Mouse (Mus musculus) CD4-positive, CD25-positive, alpha-beta regulatory T cell, adult 4 months (primary cell): ENCODE results near the gene Lrmda. TPM values are rescaled to one million over a fixed set of nuclear protein-coding genes. Genes with fewer than 3 reads are reported as not detected.

Source experiments
- ATAC-seq: one replicate; pipeline ENCODE4 v1.8.0; 2017
- polyA plus RNA-seq, 2 experiments: library from polyadenylated mRNA; unstranded; fragments of 100-300 nt; shearing (Covaris generic); gene quantifications; one replicate each; pipeline ENCODE4 v1.2.1; 2017

Gene Lrmda
- polyA plus RNA-seq, 2 experiments from 2014 or later, result not detected

DNA sequence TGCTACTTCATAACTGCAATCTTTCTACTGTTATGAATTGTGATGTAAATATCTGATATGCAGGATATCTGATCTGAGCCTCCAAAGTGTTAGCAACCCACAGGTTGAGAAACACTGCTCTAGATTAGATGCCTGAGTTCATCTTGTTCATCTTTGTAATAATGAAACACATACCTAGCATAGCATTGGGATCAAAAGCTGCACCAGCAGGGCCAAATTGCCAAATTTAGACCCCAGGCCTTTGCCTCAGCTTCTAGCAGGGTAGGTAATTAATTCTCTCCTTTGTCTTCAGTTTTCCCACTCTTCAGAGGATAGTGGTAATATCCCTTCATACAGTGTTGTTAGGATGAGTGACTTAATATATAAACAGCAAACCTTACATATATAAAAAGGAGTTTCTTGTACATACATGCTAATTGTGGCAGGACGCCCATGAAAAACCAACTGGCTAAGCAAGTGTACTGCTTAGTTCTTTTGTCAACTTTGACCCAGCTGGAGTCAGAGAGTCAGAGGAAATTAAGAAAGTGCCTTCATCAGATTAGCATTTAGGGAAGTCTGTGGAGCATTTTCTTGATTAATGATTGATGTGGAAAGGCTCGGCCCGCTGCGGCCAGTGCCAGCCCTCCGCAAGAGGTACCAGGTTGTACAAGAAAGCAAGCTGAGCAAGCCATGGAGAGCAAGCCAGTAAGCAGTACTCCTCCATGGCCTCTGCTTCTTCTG, 315.7 kb downstream of the Lrmda start:
- no peak for ATAC-seq

DNA sequence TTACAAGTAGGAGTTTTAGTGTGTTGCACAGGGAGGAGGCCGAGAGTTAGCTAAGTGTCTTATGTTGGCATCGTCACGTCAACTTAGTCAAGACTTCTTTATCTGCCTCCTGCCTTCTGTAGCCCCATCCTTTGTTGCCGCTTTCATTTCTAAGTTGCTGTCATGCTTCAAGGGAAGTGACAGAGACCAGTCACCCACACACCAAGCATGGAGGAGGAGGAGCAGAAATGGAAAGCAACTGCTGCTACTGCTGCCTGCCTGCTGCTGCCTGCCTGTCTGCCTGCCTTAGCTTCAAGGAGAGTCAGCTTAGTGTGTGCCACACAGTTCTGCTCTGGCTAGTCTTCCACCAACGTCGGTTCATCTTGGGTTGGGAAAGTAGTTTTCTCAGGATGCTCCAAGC, 319.7 kb downstream of the Lrmda start:
- no peak for ATAC-seq

DNA sequence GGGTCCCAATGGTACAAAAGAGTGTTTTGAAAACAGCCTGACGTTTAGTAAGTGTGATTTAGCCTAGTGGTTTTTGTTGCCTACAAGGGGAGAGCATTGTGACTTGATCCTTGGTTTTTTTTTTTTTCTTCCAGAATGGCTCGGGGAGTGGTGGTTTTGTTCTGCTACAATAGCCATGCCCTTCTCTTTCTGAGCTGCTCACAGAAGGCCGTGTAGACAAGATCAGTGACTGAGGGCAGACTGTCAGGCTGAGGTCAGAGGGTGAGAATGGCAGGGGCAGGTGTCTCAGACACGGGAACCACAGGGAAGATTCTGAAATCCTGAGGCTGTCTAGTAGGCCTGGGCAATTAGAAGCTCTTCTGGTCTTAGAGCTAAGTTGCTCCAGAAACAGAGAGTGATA, 323.8 kb downstream of the Lrmda start:
- no peak for ATAC-seq

DNA sequence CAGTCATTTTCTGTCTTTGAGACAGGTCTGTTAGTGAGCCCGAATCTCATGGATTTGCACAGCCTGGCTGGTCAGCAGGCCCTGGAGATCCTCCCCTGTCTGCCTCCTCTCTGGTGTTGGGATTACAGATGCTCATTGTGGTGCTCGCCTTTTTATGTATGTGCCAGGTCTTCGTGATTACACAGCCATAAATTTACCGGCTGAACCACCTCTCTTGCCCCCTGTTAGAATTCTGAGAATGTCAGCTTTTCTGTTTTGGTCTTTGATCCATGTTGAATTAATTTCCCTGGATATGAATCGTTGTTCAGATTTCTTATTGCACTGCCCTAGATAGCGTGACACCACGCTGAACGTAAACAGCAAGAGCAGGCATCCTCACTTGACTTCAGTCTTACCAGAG, 325.7 kb downstream of the Lrmda start:
- ATAC-seq, result no peak

DNA sequence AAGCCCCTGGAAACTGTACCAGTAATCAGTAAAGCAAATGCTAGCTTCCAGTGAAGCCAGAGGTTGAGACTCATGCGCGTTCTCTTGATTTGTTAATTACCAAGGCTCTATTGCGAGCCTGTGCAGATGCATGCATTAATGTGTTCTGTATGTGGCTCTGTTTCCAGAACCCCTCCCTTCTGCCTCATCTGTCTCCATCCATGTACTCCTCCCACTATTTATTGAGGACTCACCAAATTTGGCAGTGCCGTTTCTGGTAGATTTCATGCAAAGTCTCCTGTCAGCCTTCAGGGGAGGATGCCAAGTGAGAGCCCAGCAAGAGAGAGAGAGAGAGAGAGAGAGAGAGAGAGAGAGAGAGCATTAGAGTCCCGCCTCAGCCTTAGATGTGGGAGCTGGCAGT, 334.1 kb downstream of the Lrmda start:
- no peak for ATAC-seq

DNA sequence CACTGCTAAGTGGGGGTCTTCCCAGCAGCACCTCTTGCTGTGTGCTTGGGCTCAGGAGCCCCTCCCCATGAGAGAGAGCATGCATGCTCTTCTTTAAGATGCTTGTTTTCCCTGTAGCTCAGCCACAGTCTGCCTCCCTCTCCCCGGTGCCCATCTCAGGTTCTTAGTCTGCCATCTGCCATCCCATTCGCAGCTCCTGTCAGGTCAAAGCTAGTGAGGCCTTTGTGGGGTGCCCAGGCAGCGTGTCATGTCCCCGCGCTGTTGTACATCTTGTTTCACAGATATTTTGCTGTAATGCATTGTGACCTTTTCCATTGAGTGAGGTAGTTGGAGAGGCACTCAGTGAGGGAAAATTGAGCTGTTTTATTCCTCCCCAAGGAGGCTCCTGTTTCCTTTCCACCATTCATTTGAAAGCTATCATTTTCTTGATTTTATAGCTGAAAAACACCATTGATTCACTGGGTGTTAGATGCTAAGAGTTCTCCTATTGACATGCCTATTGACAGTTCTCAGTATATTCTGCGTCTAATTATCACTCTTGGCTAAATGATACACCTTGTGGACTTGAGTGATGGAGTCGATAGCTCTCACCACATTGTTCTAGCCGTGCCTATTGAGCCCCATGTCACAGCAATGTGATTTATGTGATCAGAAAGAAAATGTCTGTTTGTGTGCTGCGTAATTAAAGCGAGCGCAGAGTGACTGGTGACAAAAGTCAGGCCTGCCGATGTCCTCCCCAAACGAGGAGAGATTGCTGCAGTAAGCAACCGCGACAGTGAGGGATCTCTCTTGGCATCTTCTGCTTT, 335.5 kb downstream of the Lrmda start:
- ATAC-seq, result no peak

DNA sequence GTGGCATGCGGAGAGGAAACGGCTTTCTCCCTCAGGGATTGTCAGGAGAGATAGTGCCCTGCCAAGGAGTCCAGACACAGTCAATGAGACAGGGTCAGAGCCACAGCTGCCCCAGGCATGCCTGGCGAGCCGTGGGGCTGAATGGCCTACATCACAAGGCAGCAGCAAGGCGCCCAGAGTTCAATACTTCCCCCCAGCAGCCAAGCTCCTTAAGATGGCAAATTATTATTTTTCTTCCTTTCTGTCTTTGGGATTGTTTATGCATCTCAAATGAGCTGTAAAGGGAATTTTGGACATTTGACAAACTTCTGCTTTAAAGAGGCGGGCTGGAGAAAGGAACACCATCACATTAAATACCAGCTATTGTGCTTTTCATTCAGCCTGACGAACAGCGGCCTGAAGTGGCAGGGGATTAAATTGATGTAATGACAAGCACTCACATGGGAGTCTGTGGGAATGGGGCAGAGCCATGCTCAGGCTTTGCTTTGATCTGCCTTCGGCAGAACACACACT, 338.5 kb downstream of the Lrmda start:
- ATAC-seq, result no peak

DNA sequence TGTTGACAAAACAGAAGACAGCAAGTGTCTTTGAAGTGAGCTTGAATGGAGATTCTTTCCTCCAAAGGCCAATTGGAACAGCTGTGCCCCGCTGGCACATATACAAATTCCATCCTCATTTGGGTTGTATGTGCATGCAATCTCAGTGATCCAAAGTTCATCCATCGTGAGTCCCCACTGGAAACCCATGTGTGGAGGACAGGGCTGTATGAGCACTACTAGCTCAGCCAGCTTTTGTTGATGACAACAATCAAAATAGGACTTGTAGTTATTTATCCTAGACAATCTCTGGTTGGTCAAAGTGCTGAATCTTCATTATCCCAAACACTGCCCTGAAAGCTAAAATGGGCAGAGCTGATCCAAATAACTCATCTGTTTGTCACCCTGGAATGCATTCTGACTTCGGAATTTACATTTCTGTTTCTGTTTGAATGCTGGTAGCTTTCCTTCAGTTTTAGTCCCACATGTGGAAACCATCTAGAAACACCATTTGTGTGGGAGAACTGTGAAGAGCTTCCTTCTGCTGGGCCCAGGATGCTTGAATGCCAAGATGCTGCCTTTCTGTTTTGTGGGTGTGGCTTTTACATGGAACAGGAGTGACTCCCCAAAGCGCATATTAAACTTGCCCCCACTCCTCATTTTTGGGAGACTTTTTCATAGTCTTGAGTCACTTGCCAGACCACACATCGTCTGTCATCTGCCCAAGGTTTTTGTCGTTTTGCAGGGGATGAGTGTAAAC, 344.7 kb downstream of the Lrmda start:
- no peak for ATAC-seq

DNA sequence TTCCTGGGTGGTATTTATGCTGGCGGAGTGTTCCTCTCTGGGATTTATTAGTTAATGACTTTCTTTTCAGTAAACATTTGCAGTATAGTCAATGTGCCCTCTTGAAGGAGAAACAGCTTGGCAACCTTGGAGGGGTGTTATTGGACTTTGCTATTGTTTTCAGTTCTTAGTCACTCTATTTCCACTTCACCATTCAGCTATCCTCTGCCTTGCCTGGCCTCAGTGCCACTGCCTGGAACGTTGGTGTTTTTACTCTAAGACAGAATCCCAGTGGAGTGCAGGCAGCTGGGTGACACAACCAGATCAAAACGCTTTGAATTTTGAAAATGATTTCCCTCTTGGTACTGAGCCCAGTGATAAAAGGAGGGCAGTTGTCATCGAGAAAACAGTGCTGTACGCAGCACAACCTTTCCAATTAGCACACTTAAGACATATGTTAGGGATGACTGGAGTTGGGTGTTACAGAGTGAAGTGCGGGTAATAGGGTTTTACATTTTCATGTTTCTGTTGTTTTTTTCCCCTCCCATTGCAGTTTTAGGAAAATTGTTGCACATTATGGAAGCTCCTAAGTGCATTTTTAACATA, 345.4 kb downstream of the Lrmda start:
- no peak for ATAC-seq

DNA sequence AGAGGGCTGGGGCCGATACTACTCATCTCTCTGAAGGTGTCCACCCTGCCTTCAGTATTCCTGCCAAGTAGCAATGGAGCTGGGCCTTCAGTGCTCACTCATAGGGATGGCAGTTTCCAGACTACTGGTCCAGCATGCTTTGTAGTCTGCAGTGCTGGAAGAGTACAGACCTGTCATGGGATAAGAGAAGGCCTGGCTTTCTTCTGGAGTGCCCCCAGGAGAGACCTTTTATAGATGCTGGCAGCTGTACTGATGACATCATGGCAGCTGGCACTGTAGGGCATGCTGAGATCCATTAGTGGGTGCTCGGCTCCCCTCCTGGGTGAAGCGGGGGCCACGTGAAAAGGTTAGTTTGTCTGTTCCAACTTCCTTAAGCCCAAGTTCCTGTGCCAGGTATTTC, 348.1 kb downstream of the Lrmda start:
- no peak for ATAC-seq

DNA sequence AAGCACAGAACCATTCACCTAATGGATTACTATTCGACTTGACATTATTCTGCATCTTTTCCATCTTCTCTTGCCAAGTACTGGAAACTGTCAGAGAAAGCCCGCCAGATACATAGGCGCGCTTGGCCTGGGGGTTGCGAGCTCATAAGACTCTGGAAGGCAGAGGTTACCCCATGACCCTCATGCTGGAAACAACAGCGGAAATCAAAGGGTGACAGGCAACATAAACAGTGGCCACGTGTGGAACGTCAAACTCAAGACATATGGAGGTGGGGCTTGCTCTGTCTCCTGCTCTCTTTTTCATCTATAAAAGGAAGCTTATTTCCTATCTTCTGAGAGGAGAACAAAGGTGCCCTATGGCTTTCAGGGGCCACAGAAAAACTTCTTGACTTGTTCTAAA, 351.6 kb downstream of the Lrmda start:
- ATAC-seq, result no peak

DNA sequence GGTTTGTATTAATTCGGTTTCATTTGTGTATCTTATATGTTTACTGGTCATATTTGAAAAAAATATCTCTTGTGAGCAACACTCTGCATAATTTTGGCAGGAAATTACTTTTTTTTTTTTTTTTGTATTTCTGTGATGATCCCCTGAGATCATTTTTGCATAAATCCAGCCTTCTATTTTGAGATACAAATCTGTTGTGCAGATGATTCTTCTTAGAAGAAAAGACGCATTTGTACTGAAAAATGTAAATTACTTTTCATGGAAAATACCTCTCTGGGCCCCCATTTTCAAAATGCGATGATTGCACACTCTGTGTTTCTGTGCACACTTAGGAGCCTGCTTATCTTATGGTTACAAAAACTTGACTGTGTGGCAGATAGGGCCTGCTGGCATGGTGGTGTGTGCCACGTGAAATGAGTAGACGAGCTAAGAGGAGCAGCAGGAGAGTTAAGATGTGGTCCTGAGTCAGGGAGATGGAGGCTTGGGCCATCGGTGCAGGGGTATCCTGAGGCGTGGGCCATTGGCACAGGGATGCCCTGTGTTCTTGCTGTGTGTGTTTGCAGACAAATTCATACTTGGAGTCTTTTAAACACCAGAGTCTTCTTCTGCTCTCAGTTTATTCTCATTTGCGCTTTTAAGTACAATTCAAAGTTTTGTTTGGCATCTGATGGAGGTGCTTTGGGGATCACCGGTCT, 353.3 kb downstream of the Lrmda start:
- ATAC-seq, result no peak

DNA sequence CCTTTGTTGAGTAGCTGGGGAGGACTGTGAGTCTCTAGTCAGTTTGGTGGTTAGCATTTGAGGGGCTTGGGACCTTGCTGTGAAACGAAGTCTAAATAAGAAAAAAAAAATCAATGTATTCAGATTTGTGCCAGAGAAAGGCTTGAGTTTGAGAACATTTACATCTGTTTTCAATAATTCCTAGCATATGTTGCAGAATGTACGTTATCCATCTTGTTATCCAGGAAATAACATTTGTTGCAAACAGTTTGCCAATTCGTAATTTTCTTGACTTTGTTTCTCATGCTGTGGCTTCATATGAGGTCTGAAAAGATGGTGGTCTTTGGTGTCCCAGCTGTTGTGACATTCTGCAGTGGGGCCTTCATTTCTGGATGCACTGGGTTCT, 353.8 kb downstream of the Lrmda start:
- ATAC-seq, result no peak

DNA sequence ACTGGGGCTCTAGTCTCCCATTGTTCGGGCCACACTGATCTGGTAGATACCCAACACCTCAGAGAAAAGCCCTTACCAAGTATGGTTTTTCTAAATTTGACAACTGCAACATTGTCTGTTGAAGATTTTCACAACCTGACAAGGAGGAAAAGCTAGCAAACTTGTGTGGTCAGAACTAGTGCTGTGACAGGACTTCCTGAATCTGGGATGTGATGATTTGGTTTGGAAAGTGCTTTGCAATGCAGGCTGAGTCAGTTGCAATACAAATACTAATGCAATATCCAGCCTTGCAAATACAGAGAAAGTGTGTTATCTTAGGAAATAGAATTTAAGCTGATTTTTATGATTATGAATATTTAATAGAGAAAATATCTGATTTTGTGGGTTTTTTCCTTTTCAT, 357.6 kb downstream of the Lrmda start:
- no peak for ATAC-seq

DNA sequence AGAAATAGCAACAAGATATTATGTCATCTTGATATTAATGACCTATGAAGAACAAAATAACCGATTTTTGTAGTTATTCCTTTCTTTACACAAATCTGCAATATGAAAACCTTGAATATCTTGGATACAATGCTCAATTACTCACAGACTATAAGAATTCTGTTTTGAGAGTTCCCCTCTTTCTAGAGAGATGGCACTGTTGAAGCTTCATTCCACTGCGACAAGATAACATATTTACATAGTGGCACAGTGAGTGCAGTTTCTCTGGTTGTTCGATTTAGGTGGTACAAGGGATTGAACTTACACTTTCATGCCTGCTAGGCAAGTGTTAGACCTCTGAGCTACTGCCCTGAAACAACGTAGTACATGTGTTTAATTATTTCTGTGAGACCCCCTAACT, 362.6 kb downstream of the Lrmda start:
- no peak for ATAC-seq

DNA sequence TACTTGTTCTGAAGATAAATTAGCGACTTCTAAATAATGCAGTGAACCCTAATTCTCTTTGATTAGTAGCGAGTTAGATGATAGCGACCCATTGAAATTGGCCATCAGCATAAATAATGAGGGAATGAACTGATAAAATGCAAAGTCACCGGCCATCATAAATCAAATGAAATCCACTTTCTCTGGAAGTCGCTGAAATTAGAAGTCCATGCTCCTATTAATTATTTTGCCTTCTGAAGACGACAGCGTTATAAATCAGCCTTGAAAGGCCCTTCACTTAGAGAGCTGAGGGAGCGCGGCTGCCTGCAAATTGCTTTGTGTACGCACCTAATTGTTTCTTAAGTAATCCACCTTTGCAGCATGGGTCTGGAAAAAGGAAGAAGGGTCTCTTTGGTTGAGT, 374.1 kb downstream of the Lrmda start:
- ATAC-seq, result no peak

DNA sequence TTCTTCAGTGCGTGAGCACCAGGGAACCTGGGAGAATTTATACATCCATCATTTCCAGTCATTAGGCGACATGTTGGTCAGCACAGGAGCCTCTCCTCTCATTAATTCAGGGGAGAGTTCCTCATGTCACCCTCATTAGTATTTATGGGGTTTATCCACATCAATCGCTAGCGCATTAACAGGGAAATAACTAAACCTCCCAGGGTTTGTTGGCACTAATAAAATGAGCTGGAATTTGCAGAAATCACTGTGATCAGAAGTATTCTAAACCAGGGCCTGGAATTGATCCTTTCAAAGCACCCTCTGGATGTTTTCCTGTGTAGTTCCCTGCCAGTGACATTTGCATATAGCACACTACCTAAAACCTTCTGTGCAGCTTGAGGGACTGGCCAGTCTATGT, 382.9 kb downstream of the Lrmda start:
- no peak for ATAC-seq

DNA sequence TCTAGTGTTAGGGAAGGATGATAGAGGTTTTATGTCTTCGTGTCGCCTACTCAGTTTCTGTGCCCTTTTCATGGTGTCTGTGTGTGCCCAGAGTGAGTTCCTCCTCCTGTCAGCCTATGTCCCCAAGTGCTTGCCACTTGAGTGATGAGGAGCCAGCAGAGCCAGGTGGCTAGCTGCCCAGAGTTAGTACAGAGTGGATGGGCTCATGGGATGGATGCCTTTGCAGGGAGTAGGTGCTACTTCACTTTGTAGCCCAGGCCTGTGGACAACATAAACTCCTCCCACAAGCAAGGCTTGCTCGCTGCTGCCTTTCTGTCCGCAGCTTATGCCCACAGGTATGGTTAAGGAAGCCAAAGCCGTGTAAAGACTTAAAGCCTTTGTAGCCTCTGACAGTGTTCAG, 387.1 kb downstream of the Lrmda start:
- no peak for ATAC-seq

DNA sequence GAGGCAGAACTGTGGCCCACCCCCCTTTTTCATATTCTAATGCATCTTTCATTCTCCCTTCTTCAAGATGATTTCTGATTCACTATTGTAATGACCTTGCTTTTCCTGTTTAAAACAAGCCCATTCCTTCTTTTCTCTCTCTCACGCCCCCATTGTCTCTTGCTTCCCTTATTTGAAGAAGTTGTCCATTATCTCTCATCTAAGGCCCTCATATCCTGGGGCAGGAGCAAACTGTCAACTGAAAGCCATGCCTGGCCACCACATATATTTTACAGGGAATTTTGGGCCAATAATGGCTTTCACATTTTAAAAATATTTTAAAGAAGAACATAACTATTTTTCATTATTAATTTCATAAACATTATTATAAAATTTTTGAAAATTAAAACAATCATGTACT, 391.3 kb downstream of the Lrmda start:
- no peak for ATAC-seq

DNA sequence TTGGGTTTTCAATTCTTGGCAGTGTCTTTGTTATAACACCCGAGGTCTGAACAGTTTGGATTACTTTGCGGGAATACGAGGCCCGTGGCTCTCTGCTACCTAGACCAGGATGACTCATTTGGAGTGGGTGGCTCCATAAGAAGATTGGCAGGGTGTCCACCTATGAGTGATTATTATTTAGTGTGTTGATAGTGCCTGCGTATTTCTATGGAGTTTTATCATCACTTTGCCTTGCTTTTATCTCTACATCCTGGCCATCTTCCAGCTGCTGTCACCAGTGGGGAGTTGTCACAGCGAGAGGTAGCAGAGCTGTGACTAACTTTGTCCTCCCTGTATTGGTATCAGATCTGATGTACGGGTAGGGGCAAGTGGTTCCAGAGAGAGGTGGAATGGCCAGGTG, 393.7 kb downstream of the Lrmda start:
- ATAC-seq, result no peak

DNA sequence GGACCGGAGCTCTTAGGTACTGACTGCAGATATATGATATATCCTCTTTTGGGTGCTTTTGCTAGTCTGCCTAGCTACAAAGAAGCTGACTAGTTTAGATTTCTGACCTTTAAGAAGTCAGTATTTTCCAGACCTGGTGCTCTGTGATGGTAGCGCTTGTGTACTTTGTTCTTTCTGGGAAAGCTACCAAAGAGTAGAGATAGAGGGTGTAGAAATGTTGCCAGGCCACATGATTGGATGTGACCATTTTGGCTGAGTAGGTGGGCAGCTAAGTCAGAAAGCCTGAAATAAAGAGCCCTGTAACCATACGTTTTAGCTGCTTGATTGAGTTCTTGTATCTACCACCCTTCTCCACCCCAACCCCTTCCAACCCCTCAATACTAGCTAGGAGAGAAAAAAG, 398.2 kb downstream of the Lrmda start:
- no peak for ATAC-seq

DNA sequence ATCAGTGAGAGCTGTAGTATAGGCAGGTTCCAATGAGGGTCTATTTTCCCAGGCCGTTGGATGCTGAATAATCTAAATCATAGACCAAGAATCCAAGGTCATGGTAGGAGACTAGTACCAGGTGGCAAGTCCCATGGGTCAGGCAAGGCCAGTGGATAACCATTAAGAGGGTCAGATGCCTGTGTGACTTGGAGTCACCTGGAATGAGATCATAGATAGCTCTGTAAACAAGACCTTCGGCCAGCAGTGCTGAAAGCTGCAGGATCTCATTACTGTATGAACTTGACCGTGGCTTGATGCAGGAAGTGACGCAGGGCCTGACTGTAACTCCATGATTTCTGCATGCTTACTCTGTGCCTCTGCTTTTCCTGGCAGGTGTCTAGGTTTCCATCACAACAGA, 402.2 kb downstream of the Lrmda start:
- ATAC-seq, result no peak
